Mouse (Mus musculus): ENCODE measurements around the gene Abca2. TPM values are rescaled to one million over a fixed set of nuclear protein-coding genes. Genes with fewer than 3 reads are reported as not detected.

Gene Abca2
- total and polyA plus RNA-seq, 2 experiments from 2014 or later: 2.4 to 32.0 TPM

GRCm38 (mm10) chr2:25431308-25431855 is 2.9 kb downstream of the Abca2 start:
- Histone ChIP-seq H3K9me3 (replicated peaks; ENCODE audit: control insufficient read depth, low read length) (no peaks in the 10 kb centered on the region), H3K27ac (ENCODE audit: low read depth) (no peak overlapping the region), H3K36me3 (replicated peaks; ENCODE audit: control insufficient read depth, insufficient read depth, low read length) (peaks cover 6% of the 10 kb centered on the region; the same call in 1 of the 2 replicates), H3K27me3 (ENCODE audit: control insufficient read depth, insufficient read depth, low read length) (peaks cover 3% of the 10 kb centered on the region; the same call in 1 of the 2 replicates), H3K4me2 (ENCODE audit: low read depth, low read length) (no peak overlapping the region), H3K4me1 (ENCODE audit: control insufficient read depth, insufficient read depth) (peaks cover 4% of the 10 kb centered on the region; the same call in 1 of the 2 replicates), H3K9ac (replicated peaks; ENCODE audit: low read depth, low read length) (no peak overlapping the region), H3K4me3 (ENCODE audit: low read depth, low read length) (no peak overlapping the region)
- ATAC-seq (ENCODE audit: insufficient read depth, low read depth): no peak
- DNase-seq (ENCODE audit: low spot score): no peak
- no peak for TF ChIP-seq EP300 (IDR thresholded peaks at IDR 0.05; ENCODE audit: low read depth)
- WGBS: 87% methylated on average over 6 of the region's 6 CpGs

- H3K4me3 ChIP-seq (ENCODE audit: low read depth, low read length): no peak overlapping the region
- TF ChIP-seq EP300 (IDR thresholded peaks at IDR 0.05; ENCODE audit: low read depth): no peak
- no peak for TF ChIP-seq CTCF (IDR thresholded peaks at IDR 0.05; ENCODE audit: low read depth)
- no peak overlapping the region for H3K9ac ChIP-seq (replicated peaks; ENCODE audit: low read depth, low read length)
- 73% methylated on average over 11 of the region's 11 CpGs for WGBS
- H3K9me3 ChIP-seq (replicated peaks; ENCODE audit: control insufficient read depth, low read length): no peaks in the 10 kb centered on the region
- H3K27me3 ChIP-seq (ENCODE audit: control insufficient read depth, insufficient read depth, low read length): no peaks in the 10 kb centered on the region
- ATAC-seq (ENCODE audit: insufficient read depth, low read depth) (no peak), DNase-seq (ENCODE audit: low spot score) (no peak)
- no peak overlapping the region for H3K27ac ChIP-seq (ENCODE audit: low read depth)
- H3K36me3 ChIP-seq (replicated peaks; ENCODE audit: control insufficient read depth, insufficient read depth, low read length): peaks cover 7% of the 10 kb centered on the region; the same call in 1 of the 2 replicates
- no peak overlapping the region for H3K4me2 ChIP-seq (ENCODE audit: low read depth, low read length)
- H3K4me1 ChIP-seq (ENCODE audit: control insufficient read depth, insufficient read depth): peaks cover 4% of the 10 kb centered on the region; the same call in 1 of the 2 replicates
Observed at GRCm38 (mm10) chr2:25432326-25433098, 4.0 kb downstream of the Abca2 start.

- no peak for ATAC-seq (ENCODE audit: insufficient read depth, low read depth)
- WGBS: 83% methylated on average over 17 of the region's 17 CpGs
- H3K27me3 ChIP-seq (ENCODE audit: control insufficient read depth, insufficient read depth, low read length): no peaks in the 10 kb centered on the region
Observed at GRCm38 (mm10) chr2:25433101-25433500, 4.6 kb downstream of the Abca2 start.

GRCm38 (mm10) chr2:25434292-25434691 is 5.8 kb downstream of the Abca2 start:
- 88% methylated on average over 7 of the region's 8 CpGs for WGBS
- ATAC-seq (ENCODE audit: insufficient read depth, low read depth): no peak
- TF ChIP-seq CTCF (IDR thresholded peaks at IDR 0.05; ENCODE audit: low read depth): no peak
- no peak for TF ChIP-seq EP300 (IDR thresholded peaks at IDR 0.05; ENCODE audit: low read depth)

More at GRCm38 (mm10) chr2:25433101-25433500, 4.6 kb downstream of the Abca2 start:
- TF ChIP-seq CTCF (IDR thresholded peaks at IDR 0.05; ENCODE audit: low read depth): no peak
- no peak for TF ChIP-seq EP300 (IDR thresholded peaks at IDR 0.05; ENCODE audit: low read depth)
- Histone ChIP-seq H3K4me2 (ENCODE audit: low read depth, low read length) (no peak overlapping the region), H3K9me3 (replicated peaks; ENCODE audit: control insufficient read depth, low read length) (no peaks in the 10 kb centered on the region), H3K9ac (replicated peaks; ENCODE audit: low read depth, low read length) (no peak overlapping the region), H3K4me1 (ENCODE audit: control insufficient read depth, insufficient read depth) (peaks cover 4% of the 10 kb centered on the region; the same call in 1 of the 2 replicates), H3K27ac (ENCODE audit: low read depth) (no peak overlapping the region), H3K4me3 (ENCODE audit: low read depth, low read length) (no peak overlapping the region), H3K36me3 (replicated peaks; ENCODE audit: control insufficient read depth, insufficient read depth, low read length) (peaks cover 12% of the 10 kb centered on the region; the same call in 1 of the 2 replicates)
- DNase-seq (ENCODE audit: low spot score): no peak

GRCm38 (mm10) chr2:25436286-25436820 is 7.8 kb downstream of the Abca2 start:
- Histone ChIP-seq H3K27me3 (ENCODE audit: control insufficient read depth, insufficient read depth, low read length) (no peaks in the 10 kb centered on the region), H3K4me2 (ENCODE audit: low read depth, low read length) (no peak overlapping the region), H3K4me1 (ENCODE audit: control insufficient read depth, insufficient read depth) (no peaks in the 10 kb centered on the region), H3K36me3 (replicated peaks; ENCODE audit: control insufficient read depth, insufficient read depth, low read length) (peaks cover 24% of the 10 kb centered on the region), H3K9ac (replicated peaks; ENCODE audit: low read depth, low read length) (no peak overlapping the region), H3K9me3 (replicated peaks; ENCODE audit: control insufficient read depth, low read length) (no peaks in the 10 kb centered on the region), H3K27ac (ENCODE audit: low read depth) (no peak overlapping the region), H3K4me3 (ENCODE audit: low read depth, low read length) (no peak overlapping the region)
- TF ChIP-seq EP300 (IDR thresholded peaks at IDR 0.05; ENCODE audit: low read depth) (no peak), CTCF (IDR thresholded peaks at IDR 0.05; ENCODE audit: low read depth) (no peak)
- WGBS: 92% methylated on average over 10 of the region's 10 CpGs
- ATAC-seq (ENCODE audit: insufficient read depth, low read depth): no peak
- DNase-seq (ENCODE audit: low spot score): no peak

More at GRCm38 (mm10) chr2:25434292-25434691, 5.8 kb downstream of the Abca2 start:
- Histone ChIP-seq H3K9me3 (replicated peaks; ENCODE audit: control insufficient read depth, low read length) (no peaks in the 10 kb centered on the region), H3K4me3 (ENCODE audit: low read depth, low read length) (no peak overlapping the region), H3K4me1 (ENCODE audit: control insufficient read depth, insufficient read depth) (no peaks in the 10 kb centered on the region; the same call in 1 of the 2 replicates), H3K4me2 (ENCODE audit: low read depth, low read length) (no peak overlapping the region), H3K36me3 (replicated peaks; ENCODE audit: control insufficient read depth, insufficient read depth, low read length) (peaks cover 22% of the 10 kb centered on the region), H3K27me3 (ENCODE audit: control insufficient read depth, insufficient read depth, low read length) (no peaks in the 10 kb centered on the region), H3K9ac (replicated peaks; ENCODE audit: low read depth, low read length) (no peak overlapping the region), H3K27ac (ENCODE audit: low read depth) (no peak overlapping the region)
- DNase-seq (ENCODE audit: low spot score): no peak
